Mouse (Mus musculus) ES-E14 (cell line): ENCODE data around the gene D630023F18Rik.

Experiments used
- CHD2 ChIP-seq: IDR thresholded peaks from 2 replicates; pipeline ENCODE4 v1.6.1; 2014; ENCODE audit warnings: mild to moderate bottlenecking, low read depth, low read length, inconsistent platforms
- HCFC1 ChIP-seq: IDR thresholded peaks from 2 replicates; pipeline ENCODE4 v1.6.1; 2012; ENCODE audit warnings: low read length, inconsistent platforms, borderline replicate concordance; ENCODE audit not compliant: insufficient read depth
- MAFK ChIP-seq: IDR thresholded peaks from 2 replicates; pipeline ENCODE4 v1.6.1; 2014; ENCODE audit warnings: mild to moderate bottlenecking, low read depth, low read length, inconsistent platforms; ENCODE audit not compliant: insufficient read depth
- ZC3H11A ChIP-seq: IDR thresholded peaks from 2 replicates; pipeline ENCODE4 v1.6.1; 2012; ENCODE audit warnings: low read depth, mild to moderate bottlenecking, inconsistent platforms, low read length, borderline replicate concordance
- ZNF384 ChIP-seq: IDR thresholded peaks from 2 replicates; pipeline ENCODE4 v1.6.1; 2012; ENCODE audit warnings: low read depth, low read length, inconsistent platforms

DNA sequence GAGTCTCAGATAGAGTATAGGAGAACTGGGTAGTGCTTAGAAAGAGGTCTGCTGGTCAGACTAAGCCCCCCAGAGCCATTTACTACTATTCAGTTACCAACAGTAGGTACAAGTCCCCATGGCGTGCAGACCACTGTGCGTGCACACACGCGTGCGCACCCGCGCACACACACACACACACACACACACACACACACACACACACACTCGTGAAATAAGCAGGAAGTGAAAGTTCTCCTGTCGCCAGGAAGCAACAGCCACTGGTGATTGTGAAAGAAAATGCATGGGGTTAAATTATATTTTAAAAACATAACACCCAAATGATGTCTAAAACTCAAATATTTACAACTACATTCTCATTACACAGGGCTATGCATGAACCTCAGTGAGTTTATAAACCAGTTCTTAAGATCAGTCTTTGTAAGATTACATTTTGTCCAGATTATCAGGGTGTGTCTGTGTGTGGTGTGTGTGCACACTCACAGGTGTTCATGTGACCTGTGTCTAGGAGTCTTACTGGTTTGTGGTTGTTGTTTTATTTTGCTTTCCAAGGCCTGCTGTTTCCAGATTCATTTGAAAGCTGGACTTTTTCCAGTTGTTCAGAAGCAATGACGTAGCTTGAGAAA lies 15.2 kb downstream of the D630023F18Rik start:
- no peak for TF ChIP-seq ZC3H11A
- no peak for TF ChIP-seq MAFK
- TF ChIP-seq HCFC1, result no peak
- TF ChIP-seq CHD2, result no peak
- no peak for TF ChIP-seq ZNF384
